Mouse (Mus musculus) kidney, adult 9 months (tissue): Measurements from ENCODE around the gene Ap3d1.

Experiments
- DNase-seq: peaks from one replicate; pipeline ENCODE4 v3.0.0; 2022

Gene Ap3d1

GRCm38 (mm10) chr10:80665016-80665380, 77.1 kb downstream of the Ap3d1 start:
- DNase-seq = peak; percentile 90

GRCm38 (mm10) chr10:80664197-80665015, 77.7 kb downstream of the Ap3d1 start:
- DNase-seq = peak; percentile 98

- no peak for DNase-seq
These were observed 78.4 kb downstream of the Ap3d1 start for GRCm38 (mm10) chr10:80663485-80664196.

GRCm38 (mm10) chr10:80661149-80661548, 80.9 kb downstream of the Ap3d1 start:
- DNase-seq = peak; percentile 87

- DNase-seq = peak; percentile 88
These were observed 82.9 kb downstream of the Ap3d1 start for GRCm38 (mm10) chr10:80659213-80659612.

GRCm38 (mm10) chr10:80658841-80659202, 83.2 kb downstream of the Ap3d1 start:
- DNase-seq = peak; percentile 68

- no peak for DNase-seq
These were observed 83.7 kb downstream of the Ap3d1 start for GRCm38 (mm10) chr10:80658194-80658840.
